Mouse (Mus musculus): Measurements from ENCODE around the gene Sgms1.

The Sgms1 gene

DNA sequence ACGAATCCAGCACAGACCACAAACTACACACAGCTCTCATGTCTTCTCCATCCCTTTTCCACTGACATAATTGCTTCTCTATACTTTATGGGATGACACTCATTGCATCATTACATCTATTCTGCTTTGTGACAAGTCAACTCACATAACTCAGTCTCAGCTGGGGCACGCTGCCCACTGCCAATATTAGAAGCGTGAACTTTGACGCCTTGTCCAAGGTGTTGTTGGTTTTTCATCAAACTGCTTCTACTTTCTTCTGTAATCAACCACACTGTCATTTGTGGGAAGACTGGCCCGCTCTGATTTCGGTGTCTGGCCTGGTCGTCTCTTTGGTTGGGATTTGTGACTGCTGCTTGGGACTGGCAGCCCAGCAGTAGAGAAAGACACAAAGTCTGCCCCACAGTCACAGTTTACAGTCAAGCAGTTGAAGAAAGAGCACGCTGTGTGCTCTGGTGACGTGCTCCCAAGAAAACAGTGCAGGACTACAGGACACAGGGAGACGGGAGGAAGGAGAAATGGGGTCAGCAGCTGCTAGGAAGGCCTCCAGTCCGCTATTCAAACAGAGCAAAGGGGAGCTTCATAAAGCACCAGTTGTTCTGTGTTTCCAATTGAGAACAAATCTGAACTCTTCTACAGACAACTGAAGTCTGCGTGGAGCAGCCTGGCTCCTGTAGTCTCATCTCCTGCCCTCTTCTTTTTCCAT is 120.2 kb downstream of the Sgms1 start:
- 72% methylated on average over 12 of the region's 12 CpGs for WGBS

DNA sequence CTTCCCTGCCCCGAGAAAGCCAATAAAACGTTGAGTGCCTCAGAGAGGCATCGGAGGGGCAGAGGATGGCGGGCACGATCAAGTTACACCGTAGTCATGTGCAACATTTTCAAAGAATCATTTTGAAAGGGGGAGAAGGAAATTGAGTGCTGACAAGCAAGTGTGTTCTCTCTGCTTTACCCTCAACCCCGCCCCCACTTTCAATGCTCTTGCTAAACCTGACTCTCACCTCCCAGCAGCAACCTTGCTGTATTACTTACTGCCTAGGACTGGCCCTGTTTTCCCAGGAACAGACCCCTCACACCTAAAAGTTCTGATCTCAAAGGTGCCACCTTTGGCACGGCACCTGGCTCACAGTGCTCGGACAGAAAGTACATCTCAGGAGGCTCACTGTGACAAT is 121.0 kb downstream of the Sgms1 start:
- WGBS: 91% methylated on average over 9 of the region's 9 CpGs

DNA sequence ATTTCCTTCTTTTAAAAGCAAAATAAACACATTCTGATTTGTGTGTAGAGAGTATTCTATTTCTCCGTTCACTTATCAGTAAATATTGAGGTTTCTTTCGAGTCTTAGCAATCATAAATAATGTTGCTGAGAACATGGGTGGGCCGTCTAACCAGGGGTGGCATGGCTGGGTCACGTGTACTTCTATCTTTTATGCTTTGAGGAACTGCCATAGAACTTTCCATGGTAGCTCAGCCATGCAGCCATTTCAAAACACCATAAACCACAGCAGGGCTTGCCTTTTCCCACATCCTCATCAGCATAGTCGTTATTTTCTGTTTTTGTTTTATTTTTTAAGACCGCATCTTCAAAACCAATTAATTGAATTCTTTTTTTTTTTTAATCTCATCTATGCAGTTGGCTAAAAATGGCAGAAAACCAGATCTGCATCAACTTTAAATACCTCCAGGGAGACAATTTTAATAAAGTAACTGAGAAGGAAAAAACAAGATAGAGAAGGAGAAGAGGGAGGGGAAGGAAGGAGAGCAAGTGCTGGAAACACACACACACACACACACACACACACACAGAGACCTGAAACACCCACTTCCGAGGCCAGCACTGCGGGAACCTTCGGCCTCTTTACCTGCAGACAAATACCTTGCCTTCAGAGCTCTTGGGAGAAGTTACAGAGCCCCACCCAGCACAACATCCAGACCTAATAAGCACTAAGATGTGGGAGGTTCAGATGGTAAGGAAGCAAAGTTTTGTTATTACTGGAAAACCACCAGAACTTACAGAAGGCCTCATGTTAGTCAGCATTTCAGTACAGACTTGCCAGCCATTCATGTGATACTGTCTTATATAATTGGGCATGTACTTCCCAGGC is 122.9 kb downstream of the Sgms1 start:
- 69% methylated on average over 9 of the region's 9 CpGs for WGBS

DNA sequence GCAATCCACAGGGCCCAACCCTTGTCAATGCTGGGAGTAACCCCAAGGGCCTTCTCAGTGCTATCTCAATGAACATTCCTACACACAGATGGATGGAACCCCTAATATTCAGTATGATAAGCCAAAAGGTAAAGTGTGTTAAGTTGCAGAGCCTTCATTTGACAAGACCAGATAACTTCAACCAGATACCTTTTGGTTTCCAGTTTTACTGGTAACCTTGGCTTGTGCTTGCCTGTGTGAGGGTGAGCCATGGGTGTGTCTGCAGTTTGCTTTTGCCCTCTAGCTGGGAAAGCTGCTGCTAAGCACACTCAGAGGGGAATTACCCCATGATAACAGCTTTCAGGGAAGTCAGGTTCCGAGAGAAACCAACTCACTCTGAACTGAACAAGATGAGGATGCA is 125.8 kb downstream of the Sgms1 start:
- 94% methylated on average over 1 of the region's 1 CpGs for WGBS

DNA sequence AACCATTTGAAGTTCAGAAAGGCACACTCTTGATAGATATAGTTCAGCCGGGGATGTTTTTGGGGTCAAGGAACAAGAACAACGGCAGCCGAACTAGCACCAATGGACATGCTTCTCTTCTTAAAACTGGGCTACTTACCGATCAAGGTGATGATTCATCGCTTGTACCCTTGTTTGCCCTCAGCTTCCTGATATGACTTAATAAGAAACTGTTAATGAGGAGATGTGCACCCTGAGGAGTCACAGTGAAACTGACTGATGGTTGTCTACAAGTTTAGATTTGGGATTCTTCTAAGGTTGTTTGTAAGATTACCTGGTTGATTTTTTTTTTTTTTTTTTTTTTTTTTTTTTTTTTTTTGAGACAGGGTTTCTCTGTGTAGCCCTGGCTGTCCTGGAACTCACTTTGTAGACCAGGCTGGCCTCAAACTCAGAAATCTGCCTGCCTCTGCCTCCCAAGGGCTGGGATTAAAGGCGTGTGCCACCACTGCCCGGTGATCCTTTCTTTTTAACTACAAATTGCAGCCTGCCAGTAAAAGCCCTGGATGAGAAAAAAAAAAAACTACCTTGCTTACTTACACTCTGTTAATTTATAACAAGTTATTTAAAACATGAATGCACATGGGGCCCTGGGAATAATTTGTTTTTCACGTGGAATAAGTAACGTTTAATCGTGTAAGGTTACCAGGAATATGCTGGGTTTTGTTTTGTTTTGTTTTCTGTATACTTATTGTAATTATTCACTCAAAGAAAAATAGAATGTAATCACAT is 126.5 kb downstream of the Sgms1 start:
- WGBS: 93% methylated on average over 10 of the region's 10 CpGs

DNA sequence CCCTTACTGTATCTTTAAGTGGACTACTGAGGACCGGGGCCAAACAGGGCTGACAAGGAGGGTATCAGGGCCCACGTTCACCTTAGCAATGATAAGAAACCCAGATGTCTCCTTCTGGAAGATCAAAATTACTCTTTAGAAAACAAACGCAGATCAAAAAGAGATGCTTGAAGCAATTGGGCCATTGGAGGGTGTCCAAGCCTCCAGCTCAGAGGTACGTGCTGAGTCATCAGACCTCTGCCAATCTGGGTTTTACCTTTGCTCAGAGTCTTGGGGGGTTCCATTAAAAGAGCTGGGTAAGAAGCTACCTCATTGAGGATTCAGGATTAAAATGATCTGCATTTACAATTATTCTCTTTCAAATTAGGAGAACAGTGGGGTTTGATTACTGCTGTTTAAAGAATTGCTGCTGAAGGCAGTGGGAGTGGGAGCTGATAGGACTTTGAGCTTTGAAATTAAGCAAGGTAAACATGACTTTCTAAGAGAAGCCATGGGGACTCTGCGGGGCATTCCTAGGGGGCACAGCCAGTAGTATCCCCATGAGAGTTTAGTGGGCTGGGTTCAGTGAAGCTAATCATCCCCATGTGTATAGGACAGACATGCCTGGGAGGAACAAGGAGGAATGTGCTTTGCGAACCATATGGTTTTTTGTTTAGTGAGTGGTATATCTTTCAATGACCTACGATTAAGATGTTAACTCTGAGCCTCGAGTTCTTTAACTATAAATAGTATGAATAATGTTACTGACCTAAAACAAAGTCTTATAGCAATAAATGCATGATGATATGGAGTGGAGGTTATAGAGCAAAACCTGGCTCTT is 128.4 kb downstream of the Sgms1 start:
- whole genome bisulfite sequencing: 69% methylated on average over 8 of the region's 8 CpGs

DNA sequence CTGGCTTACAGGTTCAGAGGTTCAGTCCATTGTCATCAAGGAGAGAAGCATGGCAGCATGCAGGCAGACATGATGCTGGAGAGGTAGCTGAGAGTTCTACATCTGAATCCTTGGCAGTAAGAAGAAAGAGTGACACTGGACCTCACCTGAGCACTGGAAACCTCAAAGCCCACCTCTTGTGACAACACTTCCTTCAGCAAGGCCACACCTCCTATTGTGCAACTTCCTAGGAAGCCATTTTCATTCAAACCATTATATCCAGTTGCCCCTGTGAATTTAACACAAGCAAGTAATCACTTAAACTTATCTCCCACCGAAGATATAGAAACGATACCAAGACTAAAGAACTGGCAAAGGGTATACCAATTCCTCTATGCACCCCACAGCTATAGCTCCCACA is 129.7 kb downstream of the Sgms1 start:
- 93% methylated on average over 2 of the region's 2 CpGs for WGBS

DNA sequence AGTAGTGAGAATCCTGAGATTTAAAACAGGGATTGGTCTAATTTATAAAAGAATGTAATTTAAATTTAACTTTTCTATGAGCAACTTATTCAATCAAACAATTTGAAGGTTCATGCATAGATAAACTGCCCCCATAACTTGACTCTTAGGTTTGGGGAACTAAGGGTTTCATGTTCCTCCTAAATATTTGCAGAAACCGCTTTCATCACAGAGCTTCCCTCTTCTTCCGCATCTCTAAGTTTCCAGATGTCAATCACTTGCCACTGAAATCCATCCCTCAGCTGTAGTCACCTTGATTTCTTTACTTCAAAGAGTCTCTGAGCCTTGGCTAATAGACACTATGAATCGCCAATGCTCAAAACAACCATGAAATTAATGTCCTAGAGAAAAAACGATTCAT is 130.5 kb downstream of the Sgms1 start:
- WGBS: 87% methylated on average over 4 of the region's 4 CpGs

DNA sequence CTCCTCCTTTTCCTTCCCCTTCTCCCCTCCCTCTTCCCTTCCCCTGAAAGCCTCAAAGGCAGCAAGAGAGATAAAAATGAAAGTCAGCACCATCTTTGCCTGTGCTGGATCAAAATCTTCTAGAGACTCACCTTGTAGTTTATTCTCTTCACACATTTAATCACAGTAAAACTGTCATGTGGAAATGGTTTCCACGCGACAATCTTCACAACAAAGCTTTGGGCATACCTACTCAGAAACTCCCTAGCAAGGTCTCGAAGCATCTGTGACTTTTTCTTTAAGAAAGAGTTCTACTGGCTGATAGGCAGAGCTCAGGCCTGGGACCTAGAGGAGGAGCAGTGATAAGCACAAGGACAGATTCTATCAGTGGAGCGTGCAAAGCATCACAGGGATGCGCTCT is 131.4 kb downstream of the Sgms1 start:
- 69% methylated on average over 5 of the region's 5 CpGs for WGBS

DNA sequence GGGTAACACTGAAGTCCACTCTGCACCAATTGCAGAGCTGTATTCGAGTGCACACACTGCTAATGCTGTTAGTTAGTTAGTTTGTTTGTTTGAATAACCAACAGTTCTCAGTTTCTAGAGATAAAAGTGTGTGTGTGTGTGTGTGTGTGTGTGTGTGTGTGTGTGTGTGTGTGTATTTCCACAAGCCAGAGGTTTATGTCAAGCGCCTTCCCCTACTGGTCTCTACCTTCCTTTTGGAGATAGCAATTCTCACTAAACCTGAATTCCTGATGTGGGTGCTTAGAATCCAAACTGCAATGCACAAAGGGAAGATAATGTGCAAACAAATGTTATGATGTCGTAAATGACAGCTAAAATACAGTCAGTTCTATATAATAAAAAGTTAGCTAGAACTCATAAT is 131.9 kb downstream of the Sgms1 start:
- WGBS: 89% methylated on average over 3 of the region's 3 CpGs

DNA sequence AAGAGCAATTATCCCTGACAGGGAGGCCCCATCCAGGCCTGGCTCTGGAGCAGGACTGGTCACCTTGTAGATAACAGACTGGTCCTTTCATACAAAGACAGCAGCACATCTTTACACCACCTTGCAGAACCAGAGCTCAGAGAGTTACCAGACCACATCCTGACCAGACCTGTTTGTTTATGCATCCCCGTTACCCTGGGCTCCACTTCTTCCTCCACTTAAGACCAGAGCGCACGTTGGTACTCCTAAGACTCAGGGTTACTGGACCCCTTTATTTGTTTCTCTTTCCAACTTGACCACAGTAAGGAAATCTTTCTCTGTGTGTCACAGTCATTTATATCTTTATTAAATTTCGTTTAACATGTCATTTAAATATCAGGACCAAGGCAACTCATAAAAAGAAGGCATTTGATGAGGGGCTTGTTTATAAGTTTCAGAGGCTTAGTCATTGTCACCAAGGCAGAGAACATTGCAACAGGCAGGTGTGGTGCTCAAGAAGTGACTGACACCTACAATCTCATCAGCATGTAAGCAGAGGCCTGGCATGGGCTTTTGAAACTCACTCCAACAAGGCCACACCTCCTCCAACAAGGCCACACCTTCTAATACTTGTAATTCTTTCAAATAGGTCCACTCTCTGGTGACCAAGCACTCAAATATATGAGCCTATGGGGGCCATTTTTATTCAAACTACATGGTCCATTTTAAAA is 132.7 kb downstream of the Sgms1 start:
- 84% methylated on average over 4 of the region's 4 CpGs for WGBS

DNA sequence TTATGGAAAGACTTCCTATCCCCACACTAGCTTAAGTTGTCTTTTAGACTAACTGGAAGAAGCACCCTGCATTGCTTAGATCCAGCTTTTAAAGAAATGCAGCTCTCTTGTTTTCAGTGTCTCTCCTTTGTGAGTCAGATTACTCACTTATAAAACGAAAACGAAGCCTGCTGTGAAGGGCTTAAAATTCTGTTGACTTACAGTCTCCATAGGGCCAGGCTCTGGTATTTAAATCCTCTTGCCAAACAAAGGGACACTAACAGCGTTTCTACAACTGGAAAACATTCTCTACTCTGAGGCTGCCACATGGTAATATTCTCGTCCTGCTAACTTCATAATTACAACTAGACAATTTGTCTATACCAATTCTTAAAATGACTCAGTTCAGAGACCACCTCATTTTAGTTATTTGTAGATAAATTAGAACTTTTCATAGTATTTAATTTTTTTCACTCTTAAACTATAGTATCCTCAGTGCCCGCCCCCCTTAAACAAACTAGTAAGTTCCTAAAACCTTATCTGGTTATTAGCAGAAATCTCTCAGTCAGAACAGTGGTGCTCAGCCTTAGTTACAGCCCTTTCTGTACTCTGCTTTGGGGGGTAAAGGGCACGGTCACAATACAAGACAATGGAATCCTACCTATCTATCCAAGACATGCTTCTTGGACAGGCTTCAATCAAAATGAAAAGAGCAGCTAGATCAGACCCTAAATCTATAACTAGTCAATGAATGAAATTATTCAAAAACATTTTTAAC is 133.9 kb downstream of the Sgms1 start:
- 60% methylated on average over 6 of the region's 6 CpGs for WGBS

DNA sequence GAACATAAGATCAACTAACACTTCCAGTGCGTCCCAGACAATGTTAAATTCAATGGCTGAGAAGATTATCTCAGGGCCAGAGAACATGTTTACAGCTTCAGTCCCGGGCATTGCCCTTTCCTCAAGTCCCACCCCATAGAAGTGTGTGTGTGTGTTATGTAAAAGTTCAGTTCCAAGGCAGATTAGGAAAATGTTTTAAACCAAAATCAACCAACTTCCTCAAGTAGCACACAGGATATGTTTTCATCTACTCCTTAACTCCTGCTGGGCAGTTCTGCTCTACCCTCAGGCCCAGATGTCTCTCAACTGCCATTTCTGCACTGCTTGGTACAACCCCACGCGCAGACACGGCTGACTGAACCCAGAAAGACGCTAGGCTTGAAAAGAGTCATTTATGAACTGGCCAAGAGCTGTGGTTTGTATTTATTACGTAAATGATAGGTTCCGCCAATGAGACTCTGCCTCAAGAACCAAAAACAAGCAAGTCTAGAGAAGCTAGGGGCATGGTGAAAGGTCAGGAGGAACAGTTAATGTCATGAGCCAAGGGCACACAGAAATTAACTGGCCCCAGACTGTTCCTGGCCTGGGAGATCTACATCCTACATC is 134.7 kb downstream of the Sgms1 start:
- WGBS: 69% methylated on average over 8 of the region's 8 CpGs

DNA sequence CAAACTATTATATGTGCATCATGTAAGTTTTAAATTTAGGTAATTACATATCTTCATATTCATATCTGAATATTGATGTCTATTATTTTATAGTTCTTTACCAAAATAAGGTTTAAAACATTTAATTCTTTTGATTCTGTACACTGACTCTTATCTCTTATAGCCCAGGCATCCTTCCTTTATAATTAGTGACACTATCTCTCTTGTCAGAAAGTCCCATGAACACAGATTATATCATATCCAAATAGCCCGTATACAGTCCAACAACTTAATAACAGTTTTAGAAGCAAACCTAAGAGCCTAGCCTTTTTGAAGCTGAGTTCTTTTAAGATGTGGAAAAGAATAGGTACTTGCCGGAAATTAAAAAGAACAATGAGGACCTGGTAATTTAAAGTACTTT is 135.3 kb downstream of the Sgms1 start:
- WGBS: 81% methylated on average over 2 of the region's 2 CpGs

DNA sequence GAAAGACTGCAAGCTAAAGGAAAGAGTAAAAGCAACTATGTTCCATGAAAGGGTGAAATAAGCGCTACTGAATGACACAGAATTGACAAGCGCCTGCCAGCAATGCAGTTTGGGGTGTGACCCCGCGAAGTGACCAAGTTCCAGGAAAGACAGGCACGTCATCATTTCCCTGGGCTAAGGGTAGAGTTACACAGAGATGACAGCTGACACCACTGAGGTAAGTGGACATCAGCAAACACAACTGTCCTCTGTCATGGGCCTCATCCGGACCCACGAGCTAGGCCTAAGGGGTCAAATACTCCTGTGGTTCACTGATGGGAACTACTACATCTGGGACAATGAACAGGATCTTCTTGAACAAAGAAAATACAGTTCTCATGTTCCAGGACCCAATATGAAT is 136.5 kb downstream of the Sgms1 start:
- WGBS: 94% methylated on average over 7 of the region's 7 CpGs

DNA sequence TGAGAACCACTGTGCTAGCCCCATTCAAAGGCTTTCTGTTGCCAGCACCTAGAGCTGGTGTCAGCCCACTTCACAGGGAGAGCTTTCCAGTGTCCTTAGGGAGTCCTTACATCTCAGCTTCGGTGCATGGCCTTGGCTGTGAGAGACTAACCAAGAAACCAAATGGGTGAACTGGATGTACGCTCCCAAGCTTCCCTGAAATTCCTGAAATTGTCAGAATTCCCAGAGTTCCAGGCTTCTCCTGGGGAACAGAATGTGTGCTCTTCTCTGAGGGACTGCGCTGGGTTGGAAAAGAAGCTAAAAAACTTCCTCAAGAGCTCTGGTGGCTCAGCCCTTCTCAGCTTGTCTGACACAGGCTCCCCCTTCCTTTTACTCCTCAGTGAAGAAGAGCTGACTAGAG is 137.1 kb downstream of the Sgms1 start:
- 80% methylated on average over 3 of the region's 3 CpGs for WGBS

DNA sequence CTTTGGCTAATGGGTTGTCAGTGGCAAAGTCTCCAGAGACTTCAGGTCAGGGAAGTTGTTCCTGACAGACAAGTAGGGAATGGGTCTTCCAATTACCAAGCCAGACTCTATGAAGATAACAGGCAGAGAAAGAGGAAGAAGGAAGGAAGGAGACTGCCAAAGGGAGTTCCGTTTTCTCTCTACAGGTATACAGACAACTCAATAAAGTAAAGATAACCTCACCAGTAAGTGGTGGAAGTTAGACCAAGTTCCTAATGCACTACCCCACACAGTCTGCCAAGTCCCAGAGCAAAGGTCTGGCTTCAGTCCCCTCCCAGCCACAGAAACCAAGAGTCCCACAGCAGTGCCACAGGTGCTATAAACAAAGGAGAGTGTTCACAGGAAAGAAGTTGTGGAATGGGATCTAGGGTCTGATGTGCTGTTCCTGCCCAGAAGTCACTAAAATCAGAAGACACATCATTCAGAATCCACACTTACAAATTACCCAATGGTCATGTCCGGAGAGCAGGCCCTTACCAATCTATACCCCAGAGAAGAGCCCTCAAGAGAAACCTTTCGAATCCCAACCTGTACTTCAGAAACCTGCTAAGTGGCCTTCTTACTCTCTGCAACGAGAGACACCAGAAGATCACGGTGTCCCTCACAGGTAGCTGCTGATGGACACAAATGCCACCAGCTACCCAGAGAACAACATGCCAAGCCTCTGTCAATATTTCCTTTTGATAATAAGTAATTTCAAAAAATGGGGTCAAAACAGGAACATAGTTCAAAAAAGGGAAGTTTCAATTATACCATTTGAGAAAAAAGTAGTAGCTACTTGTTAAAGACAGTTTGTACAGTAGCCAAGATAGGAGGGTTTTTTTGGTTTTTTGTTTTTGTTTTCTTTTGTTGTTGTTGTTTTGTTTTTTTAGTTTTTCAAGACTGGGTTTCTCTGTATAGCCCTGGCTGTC is 140.1 kb downstream of the Sgms1 start:
- 91% methylated on average over 5 of the region's 5 CpGs for WGBS

DNA sequence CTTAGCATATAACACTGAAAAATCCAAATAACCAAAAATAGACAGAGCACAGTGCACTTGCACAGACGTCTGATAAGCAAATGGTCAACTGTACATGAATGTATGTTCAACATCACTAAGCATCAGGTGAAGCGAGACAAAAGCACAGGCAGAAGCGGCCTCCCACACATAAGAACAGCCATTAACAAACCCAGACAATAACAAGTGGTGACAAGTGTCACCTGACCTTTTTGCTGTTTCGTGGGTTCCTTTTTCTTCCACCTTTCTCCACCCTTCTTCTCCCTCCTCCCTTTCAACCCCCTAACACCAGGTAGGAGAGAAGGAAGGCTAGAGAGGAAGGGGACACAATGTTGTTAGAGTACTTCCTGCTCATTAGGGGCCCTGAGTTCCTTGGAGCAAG is 144.6 kb downstream of the Sgms1 start:
- 77% methylated on average over 4 of the region's 4 CpGs for WGBS

DNA sequence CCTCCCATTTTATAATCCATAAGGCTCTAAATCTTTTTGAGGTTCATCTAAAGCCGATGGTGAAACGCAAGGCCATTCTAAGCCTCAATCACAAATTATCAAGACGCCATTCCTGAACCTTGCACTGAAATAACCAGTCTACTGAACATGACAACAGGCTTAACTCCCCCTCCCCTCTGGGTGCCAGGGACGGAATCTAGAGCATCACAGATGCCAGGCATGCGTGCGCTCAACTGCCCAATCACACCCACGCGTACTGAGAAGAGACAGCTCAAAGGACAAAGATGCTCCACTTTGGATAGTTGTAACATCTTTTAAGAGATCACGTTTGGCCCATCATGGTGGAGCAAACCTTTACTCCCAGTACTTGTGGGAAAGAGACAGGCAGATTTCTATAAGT is 146.3 kb downstream of the Sgms1 start:
- 66% methylated on average over 9 of the region's 9 CpGs for WGBS

All from cerebral cortex, adult 2 months (tissue).